Mouse (Mus musculus): ENCODE results near the gene Hoxb6.

Gene Hoxb6

DNA sequence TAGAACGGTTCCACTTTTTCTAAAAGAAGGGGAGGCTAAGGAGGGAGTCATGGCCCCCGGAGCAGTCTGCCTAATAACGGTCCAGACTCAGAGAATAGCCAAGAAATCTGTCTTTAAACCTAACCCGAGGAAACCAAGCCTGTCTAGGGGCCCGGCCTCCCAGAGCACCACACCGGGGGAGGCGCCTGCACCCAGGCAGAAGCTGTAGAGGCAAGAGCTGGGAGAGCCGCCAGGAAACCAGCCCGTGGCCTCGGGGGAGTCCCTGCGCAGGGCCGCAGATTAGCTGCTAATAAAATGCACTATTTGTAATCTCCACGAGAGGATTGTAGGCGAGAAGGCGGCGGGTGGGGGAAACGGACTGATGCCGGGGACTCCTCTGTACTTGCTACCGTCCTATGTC, 22.4 kb upstream of the Hoxb6 start:
- DNase-seq (ENCODE audit: low spot score): no peak

DNA sequence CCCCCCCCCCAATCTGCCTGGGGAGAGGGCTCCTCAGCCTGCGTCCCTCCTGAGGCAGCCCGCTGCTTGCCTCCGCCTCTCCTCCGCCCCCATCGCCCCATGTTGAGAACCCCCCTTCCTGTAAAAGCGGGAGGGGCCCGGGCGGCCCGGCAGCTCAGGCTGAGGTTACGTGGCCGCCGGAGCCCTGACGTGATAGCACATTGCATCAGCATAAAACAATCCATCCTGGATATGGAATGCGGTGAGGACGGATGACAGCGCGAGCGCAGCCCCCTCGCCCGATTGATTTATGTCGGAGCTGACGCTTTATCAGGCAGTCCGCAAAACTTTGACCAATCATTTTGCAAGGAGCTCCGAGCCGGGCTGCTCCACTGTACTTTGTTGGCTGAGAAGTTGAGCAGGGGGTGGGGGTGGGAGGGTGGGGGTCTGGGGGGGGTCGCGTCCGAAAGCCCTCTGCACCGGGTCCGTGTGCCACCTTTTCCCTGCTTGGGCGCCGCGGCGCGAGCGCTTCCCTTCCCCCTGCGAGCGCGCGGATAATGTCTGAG, 21.2 kb upstream of the Hoxb6 start, which contains the start of gene Hoxb9:
Gene Hoxb9, plus strand, starts transcription at position 462 of the 545 bp plus-strand sequence.
- no peak for DNase-seq (ENCODE audit: low spot score)

DNA sequence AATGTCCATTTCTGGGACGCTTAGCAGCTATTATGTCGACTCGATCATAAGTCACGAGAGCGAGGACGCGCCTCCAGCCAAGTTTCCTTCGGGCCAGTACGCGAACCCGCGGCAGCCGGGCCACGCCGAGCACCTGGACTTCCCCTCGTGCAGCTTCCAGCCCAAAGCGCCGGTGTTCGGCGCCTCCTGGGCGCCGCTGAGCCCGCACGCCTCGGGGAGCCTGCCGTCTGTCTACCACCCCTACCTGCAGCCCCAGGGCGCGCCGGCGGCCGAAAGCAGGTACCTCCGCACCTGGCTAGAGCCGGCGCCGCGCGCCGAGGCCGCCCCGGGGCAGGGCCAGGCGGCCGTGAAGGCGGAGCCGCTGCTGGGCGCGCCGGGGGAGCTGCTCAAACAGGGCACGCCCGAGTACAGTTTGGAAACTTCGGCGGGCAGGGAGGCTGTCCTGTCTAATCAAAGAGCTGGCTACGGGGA, 20.7 kb upstream of the Hoxb6 start:
- no peak for DNase-seq (ENCODE audit: low spot score)

DNA sequence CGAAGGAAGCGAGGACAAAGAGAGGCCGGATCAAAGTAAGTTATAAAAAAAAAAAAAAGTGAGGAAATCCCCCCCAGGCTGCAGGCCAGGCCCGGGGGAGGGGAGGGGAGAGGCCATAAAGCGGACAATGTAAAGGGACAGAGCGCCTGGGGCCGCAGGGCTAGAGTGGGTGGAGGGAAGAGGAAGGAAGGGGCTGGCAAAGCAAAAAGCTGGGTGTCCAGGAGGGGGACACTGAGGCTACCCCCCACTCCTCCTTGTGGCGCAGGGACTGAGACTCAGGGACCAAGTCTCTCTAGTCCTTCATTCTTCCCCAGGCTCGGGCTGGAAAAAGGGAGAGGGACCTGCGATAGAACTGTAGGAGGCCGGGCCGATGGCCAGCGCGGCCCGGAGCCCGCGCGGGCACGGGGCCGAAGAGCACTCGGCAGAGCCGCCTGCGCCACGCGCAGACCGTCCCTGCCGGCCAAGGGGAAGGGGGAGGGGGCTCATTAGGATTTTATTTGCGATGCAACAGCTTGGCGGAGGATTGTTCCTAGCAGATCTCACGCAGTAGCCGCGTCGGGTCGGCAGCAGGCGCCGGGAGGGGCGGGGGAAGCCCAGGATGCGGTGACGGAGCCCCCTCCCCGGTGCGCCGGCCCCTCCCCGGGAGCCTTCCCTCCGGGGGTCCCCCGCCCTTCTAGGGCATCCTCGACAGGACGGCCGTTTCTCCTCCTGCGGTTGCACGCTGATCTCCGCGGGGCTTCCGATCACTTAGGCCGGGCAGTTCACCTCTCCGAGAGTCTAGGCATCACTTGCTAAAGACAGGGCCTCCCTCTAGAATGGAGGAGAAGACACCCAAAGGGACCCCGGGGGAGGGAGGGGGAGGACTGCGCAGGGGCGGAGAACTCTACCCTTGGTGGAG, 20.0 kb upstream of the Hoxb6 start:
- no peak for DNase-seq (ENCODE audit: low spot score)

DNA sequence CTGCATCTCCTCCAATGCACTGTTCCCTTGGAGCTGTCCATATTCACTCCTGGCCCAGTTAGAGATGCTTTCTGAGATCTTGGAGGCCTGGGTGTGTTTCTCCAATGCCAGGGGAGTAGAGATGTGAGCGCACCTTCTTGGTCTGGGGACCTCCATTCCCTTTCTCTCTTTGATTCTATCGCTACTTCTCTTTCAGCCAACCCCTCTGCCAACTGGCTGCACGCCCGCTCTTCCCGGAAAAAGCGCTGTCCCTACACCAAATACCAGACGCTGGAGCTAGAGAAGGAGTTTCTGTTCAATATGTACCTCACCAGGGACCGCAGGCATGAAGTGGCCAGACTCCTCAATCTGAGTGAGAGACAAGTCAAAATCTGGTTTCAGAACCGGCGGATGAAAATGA, 17.8 kb upstream of the Hoxb6 start:
- no peak for DNase-seq (ENCODE audit: low spot score)

DNA sequence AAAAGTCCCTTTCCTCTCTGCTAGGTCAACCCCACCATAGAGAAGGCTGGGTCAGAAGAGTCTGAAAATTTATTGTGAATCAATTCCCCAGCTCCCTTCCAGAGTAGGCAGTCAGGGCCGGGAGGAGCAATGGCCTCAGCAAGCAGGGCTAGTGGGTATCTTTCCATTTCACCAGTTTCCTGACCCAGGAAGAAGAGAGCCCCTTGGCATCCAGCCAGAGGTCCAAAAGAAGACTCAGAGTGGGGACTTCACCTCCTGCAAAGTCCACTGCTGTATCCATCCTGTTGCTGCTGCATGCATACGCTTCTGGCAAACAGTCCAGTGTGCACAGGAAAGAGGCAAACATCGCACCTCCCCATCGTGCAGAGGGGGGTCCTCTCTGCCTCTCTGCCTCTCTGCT, 16.4 kb upstream of the Hoxb6 start:
- DNase-seq (ENCODE audit: low spot score): no peak

DNA sequence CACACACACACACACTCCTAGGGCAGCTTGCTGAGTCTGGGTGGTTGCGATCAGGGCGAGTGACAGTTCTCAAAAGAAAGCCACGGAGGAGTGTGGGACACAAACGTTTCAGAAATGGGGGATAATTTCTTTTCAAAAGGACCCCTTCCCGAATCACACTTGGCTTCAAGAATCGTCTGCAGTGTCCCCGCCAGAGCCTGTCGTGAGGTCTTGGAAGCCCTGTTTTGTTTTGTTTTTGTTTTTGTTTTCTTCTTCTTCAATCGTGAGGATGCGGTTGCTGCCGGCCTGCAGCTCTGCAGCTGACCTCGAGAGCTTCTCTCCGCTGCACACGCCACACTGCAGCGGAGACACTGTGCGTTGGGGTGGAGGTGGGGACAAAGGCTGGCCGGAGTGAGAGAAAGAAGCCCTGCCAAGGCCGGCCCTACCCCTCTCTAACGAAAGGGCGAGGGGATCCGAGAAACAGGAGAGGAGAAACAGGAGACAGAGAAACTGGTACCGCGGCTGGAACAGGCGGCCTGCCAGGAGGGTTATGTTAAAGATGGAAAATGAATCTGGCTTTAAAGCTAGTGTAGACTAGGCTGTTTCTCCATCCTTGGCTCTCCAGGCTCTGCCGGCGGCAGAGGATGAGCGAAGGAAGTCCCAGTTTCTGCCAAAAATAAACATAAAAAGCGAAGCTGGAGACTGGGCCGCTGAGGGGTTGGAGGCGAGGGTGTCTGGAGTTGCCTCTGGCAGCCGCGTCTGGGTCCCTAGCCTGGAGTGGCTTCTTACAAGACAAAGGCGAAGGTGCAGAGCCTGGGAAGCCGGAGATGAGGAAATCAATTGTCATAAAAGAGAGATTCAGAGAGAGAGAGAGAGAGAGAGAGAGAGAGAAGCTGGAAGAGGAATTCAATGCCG, 14.9 kb upstream of the Hoxb6 start:
- no peak for DNase-seq (ENCODE audit: low spot score)

DNA sequence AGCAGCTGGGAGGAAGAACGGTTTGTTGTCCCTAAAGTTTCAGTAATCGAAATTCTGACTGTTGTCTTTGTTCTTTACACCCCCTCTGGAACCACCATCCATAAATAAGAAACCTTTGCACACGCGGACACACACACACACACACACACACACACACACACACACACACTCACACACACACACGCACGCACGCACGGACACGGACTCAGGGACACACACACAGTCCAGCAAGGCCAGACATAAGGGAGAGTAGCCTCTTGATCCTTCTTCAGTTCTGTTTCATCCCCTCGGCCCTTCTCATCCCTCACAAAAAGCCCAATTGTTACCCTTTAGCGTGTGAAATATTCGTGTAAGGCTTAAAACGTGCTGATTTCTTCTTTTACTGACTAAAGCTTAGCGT, 14.0 kb upstream of the Hoxb6 start:
- DNase-seq (ENCODE audit: low spot score): no peak

DNA sequence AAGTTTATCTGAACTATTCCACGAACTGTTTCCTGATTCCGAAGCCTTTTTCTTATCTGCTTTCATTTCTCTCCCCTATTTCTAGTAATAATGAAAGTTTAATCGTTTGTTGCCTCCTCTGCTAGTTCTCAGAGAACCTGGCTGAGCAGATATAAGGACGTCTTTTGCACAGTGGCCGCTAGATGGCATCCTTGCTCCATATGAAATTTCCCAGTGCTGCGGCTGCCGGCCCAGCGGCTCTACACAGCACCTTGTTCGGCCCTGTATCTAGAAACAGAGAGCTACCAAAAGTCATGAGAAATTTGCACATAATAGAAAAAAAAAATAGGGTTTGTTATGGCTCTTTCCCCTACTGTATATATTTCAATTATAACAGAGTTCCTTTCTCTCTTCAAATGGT, 13.5 kb upstream of the Hoxb6 start:
- peak; percentile 89 for DNase-seq (ENCODE audit: low spot score)

DNA sequence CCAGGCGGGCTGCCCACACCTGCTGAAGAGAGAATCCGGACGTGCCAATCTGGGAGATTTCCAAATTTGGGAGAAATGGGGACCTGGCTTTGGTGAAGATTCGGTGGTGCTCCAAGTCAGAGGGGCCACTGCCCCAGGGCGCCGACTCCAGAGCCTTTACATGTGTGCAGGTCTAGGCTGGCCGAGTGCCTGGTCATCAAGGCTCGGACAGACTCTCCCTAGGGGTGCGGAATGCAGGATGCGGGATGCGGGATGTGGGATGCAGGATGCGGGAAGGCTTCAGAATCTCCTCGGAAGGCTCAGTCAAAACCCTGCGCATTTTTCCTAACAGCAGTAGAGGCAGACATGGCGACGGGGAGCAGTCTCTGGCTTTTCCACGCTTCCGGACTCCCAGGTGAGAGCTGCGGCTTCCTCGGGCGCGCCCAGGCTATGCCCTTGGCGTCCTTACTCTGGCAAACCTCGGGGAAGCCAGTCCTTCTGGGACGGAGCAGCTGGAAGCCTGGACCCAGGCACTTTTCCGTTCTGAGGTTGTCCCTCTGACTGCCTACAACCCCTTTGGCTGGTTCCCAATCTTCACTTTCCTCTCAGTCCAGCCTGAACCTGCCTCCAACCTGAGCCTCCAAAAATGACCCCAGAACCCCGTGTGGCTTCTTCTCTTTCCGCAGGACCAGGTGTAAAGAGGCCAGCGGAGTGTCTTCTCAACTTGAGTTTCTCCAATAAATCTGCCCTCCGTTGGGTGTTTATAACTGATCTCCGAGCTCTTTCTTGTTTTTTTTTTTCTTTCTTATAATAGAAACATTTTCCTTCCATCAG, 12.6 kb upstream of the Hoxb6 start:
- DNase-seq (ENCODE audit: low spot score): no peak

DNA sequence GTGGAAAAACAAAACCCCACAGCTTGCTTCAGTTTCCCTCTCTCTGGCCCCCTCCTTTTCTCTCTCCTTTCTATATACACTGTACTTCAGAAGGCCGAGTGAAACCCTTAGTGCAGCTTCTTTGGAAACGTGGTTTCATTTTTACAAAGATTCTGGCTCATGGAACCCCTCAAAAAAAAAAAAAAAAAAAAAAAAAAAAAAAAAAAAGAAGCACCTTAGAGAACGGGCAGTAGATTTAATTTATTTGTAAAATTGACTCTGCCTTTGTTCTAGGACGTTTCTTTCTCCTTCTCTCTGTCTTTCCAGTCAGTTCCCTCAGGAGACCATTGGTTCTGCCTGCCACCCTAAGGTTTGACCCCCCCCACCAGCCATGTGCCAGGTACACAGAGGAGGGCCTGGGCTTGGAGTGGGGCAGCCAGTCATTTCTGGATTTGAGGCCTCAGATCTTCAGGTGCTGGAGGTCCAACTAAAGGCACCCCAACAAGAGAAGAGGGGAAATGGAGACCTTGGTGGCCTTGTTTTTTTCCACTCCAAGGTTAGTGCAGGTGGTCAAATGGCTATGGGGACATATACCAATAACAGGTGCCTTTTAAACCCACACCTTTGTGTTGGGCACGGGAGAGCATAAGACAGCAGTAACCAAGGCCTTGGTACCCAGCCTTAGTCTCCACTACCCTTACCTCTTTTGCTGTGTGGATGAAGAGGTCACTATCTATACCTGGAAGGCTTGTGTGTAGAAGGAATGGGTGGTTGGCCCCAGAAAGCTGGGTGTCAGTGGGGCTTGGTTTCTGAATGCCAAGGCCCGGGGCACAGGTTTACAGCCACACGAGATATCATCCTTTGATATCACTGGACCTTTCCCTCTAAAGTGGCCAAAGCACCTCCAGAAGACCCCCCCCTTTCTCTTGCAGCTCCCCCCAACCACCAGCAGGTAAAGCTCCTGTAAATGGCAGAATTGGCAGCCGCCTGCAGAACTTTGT, 11.6 kb upstream of the Hoxb6 start:
- DNase-seq (ENCODE audit: low spot score): no peak

DNA sequence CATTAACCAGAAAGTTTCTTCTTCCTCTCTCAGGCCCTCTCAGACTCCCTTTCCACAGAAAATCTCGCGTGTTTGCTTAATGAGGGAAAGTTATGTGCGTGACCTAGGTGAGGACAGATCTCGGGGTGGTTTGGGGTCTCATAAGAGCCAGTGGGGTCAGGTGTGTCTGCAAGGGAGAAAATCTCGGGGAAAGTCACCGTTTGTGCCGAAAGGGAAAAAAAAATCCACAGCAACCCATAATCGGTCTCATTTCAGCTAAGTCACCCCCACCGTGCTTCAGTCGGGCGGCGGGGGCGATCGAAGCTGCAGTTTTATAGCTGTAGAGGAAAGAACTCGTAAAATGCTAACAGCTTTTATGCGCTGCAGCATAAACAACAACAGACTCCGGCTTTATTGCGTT, 10.9 kb upstream of the Hoxb6 start:
- no peak for DNase-seq (ENCODE audit: low spot score)

DNA sequence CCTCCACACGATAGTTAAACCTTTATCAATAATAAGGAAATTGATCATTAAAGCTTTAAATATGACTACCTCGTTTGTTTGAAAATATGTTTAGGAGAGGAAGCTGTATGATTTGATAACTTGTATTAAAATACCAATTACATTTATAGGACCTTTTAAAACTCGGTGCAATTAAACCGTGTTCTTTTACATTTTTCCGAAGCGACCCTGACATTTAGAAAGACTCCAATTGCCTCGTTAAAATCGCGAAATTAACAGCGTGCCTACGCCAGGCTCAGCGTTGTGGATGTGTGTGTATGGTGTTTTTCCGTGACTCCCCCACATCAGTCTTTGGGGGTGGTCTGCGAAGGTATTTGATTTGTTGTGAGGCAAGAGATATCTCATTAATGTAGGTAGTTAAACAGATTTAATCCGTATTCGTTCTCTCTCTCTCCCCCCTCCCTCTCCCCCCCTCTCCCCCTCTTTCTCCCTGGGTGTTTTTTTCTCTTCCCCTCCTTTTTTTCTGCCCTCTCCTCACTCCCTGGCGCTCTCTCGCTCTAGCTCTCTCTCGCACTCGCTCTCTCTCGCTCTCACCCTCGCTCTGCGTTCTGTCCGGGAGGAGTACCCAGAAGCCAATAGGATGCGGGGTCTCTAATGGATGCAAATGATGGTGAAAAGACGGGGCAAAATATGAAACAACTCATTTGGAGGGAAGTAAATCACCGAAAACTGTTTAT, 10.3 kb upstream of the Hoxb6 start, which contains the start of gene Hoxb8:
Gene Hoxb8, plus strand, starts transcription at position 51 of the 716 bp plus-strand sequence.
- no peak for DNase-seq (ENCODE audit: low spot score)

DNA sequence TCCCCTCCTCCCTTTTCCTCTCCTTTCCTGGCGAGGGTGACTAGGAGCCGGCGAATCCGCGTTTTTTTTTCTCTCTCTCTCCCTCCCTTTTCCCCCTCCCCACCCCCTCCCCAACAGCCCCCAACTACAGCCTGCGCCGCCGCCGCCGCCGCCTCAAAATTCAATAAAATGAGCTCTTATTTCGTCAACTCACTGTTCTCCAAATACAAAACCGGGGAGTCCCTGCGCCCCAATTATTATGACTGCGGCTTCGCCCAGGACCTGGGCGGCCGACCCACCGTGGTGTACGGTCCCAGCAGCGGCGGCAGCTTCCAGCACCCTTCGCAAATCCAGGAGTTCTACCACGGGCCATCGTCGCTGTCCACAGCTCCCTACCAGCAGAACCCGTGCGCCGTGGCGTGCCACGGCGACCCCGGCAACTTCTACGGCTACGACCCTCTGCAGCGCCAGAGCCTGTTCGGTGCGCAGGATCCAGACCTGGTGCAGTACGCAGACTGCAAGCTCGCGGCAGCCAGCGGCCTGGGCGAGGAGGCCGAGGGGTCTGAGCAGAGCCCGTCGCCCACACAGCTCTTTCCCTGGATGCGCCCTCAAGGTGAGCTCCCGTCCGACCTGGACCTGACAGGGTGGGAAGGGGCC, 9.4 kb upstream of the Hoxb6 start:
- DNase-seq (ENCODE audit: low spot score): no peak

DNA sequence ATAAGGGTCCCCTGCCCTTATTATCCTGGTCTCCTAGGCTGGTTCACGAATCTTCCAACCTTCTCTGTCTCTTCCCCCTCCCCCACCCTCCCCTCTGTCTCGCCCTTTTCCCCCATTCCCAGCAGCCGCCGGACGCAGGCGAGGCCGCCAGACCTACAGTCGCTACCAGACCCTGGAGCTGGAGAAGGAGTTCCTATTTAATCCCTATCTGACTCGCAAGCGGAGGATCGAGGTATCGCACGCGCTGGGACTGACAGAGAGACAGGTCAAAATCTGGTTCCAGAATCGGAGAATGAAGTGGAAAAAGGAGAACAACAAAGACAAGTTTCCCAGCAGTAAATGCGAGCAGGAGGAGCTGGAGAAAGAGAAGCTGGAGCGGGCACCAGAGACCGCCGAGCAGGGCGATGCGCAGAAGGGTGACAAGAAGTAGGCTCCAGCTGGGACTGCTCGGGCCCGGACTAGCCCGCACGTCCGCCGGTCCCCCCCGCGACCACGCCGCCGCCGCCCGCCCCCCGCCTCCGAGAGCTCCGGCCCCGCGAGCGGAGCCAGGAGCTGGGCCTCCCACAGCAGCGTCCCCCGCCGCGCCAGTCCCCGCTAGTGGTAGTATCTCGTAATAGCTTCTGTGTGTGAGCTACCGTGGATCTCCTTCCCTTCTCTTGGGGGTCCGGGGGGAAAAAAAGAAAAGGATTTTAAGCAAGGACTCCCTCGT, 8.1 kb upstream of the Hoxb6 start:
- DNase-seq (ENCODE audit: low spot score): no peak

DNA sequence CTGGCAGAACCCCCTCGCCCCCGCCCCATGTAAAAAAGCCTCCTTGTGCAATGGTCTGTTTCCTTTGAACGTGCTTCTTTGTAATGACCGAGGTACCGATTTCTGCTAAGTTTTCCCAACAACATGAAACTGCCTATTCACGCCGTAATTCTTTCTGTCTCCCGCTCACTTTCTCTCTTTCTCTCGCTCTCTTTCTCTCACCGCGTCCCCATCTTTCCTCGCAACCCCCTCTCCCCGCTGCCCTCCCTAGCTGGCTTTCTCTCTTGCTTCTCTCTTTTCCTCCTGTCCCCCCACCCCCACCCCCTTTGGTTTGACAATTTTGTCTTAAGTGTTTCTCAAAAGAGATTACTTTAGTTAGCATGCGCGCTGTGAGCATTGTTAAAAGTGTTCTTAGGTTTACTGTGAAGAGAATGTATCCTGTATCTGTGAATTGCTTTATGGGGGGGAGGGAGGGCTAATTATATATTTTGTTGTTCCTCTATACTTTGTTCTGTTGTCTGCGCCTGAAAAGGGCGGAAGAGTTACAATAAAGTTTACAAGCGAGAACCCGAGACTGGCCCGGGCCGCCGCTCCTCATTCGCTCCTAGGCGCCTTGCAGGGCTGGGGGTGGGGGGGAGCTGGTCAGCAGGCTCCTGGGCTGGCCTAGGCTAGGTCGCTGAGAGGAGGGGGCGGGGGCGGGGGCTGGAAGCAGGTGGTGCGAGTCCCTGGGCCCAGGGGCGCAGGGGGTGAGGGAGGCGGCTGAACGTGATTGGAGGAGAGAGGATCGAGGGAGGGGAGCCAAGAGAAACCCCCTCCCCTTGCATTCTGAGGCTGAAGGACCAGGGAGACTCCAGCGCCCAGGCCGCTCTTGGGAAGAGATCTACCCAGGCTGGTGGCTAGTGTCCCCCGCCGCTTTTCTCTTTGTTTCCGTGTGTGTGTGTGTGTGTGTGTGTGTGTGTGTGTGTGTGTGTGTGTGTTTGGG, 7.2 kb upstream of the Hoxb6 start:
- DNase-seq (ENCODE audit: low spot score): no peak

Data from ovary, postnatal 14 days (tissue).